Mouse (Mus musculus): Measurements from ENCODE around the gene Umad1. TPM values are rescaled to one million over a fixed set of nuclear protein-coding genes. Genes with fewer than 3 reads are reported as not detected.

Gene Umad1
- polyA plus RNA-seq, 2 experiments, result 10.7 to 16.6 TPM

DNA sequence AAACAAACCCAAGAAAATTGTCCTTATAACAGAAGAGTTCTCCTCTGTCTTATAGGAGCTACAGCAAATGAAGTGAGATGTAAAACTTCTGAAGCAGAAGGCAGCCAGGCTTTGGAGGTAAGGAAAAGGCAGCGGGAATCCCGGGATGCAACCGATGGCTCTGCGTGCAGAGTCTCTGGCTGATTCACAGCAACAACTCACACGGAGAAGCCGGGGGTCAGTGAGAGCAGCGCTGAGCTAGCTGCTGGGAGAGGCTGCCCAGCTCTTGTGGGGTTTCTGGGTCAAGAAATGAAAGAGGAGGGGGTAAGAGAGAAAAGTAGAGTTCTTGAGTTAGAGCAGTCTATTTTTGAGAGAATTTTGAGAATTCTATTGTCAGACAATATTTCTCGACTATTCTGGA is 114.8 kb downstream of the Umad1 start:
- no peaks in the 10 kb centered on the region for H3K9me3 ChIP-seq (ENCODE audit: control insufficient read depth, low read length)
- no peak overlapping the region for H3K27ac ChIP-seq (replicated peaks; ENCODE audit: low read depth, low read length)
- no peak overlapping the region for H3K4me2 ChIP-seq (replicated peaks; ENCODE audit: low read depth, low read length, severe bottlenecking)
- no peaks in the 10 kb centered on the region for H3K27me3 ChIP-seq (ENCODE audit: control insufficient read depth, insufficient read depth, low read length)
- H3K9ac ChIP-seq (ENCODE audit: low read depth, low read length, severe bottlenecking), result no peak overlapping the region
- ATAC-seq (ENCODE audit: low FRiP score, low read depth), result no peak
- H3K4me1 ChIP-seq (ENCODE audit: control insufficient read depth, insufficient read depth, low read length), result no peaks in the 10 kb centered on the region
- 62% methylated on average over 8 of the region's 8 CpGs for WGBS
- H3K4me3 ChIP-seq (replicated peaks; ENCODE audit: low read length), result no peak overlapping the region
- H3K36me3 ChIP-seq (ENCODE audit: control insufficient read depth, insufficient read depth, low read length), result no peaks in the 10 kb centered on the region
- DNase-seq (ENCODE audit: low spot score), result no peak
- TF ChIP-seq POLR2A (IDR thresholded peaks at IDR 0.05; ENCODE audit: borderline replicate concordance, extremely low read depth, insufficient read depth, insufficient read length), result no peak

DNA sequence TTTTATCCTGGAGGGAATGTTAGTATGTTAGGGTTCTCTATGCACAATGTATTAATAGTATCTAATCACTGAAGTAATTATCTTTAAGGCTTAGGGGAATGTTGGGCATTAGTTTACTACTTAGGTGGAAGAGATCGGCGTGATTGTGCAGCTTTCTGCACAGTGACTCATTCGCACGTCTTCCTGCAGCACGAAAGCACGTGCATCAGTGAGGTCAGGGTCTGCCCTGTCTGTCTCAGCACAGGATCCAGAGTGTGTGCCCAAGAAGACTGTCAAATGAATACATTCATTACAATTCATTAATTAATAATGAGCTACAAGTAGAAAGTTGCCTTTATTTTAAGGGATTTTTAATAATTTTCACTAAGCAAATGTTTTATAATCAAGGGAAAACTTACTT is 115.2 kb downstream of the Umad1 start:
- Histone ChIP-seq H3K4me1 (ENCODE audit: control insufficient read depth, insufficient read depth, low read length) (no peaks in the 10 kb centered on the region), H3K36me3 (ENCODE audit: control insufficient read depth, insufficient read depth, low read length) (no peaks in the 10 kb centered on the region), H3K9me3 (ENCODE audit: control insufficient read depth, low read length) (no peaks in the 10 kb centered on the region), H3K9ac (ENCODE audit: low read depth, low read length, severe bottlenecking) (no peak overlapping the region), H3K4me2 (replicated peaks; ENCODE audit: low read depth, low read length, severe bottlenecking) (no peak overlapping the region), H3K4me3 (replicated peaks; ENCODE audit: low read length) (no peak overlapping the region), H3K27ac (replicated peaks; ENCODE audit: low read depth, low read length) (no peak overlapping the region), H3K27me3 (ENCODE audit: control insufficient read depth, insufficient read depth, low read length) (no peaks in the 10 kb centered on the region)
- ATAC-seq (ENCODE audit: low FRiP score, low read depth) (no peak), DNase-seq (ENCODE audit: low spot score) (no peak)
- TF ChIP-seq POLR2A (IDR thresholded peaks at IDR 0.05; ENCODE audit: borderline replicate concordance, extremely low read depth, insufficient read depth, insufficient read length), result no peak
- WGBS, result 80% methylated on average over 6 of the region's 6 CpGs

GRCm38 (mm10) chr6:8374712-8375111 is 115.6 kb downstream of the Umad1 start:
- no peaks in the 10 kb centered on the region for H3K9me3 ChIP-seq (ENCODE audit: control insufficient read depth, low read length)
- no peak overlapping the region for H3K27ac ChIP-seq (replicated peaks; ENCODE audit: low read depth, low read length)
- no peak overlapping the region for H3K9ac ChIP-seq (ENCODE audit: low read depth, low read length, severe bottlenecking)
- 88% methylated on average over 4 of the region's 4 CpGs for WGBS
- H3K4me2 ChIP-seq (replicated peaks; ENCODE audit: low read depth, low read length, severe bottlenecking), result no peak overlapping the region
- no peaks in the 10 kb centered on the region for H3K4me1 ChIP-seq (ENCODE audit: control insufficient read depth, insufficient read depth, low read length)
- ATAC-seq (ENCODE audit: low FRiP score, low read depth) (no peak), DNase-seq (ENCODE audit: low spot score) (no peak)
- H3K27me3 ChIP-seq (ENCODE audit: control insufficient read depth, insufficient read depth, low read length), result no peaks in the 10 kb centered on the region
- H3K4me3 ChIP-seq (replicated peaks; ENCODE audit: low read length), result no peak overlapping the region
- TF ChIP-seq POLR2A (IDR thresholded peaks at IDR 0.05; ENCODE audit: borderline replicate concordance, extremely low read depth, insufficient read depth, insufficient read length), result no peak
- no peaks in the 10 kb centered on the region for H3K36me3 ChIP-seq (ENCODE audit: control insufficient read depth, insufficient read depth, low read length)

GRCm38 (mm10) chr6:8376351-8376750 is 117.3 kb downstream of the Umad1 start:
- H3K4me3 ChIP-seq (replicated peaks; ENCODE audit: low read length), result no peak overlapping the region
- H3K9me3 ChIP-seq (ENCODE audit: control insufficient read depth, low read length), result no peaks in the 10 kb centered on the region
- no peak overlapping the region for H3K27ac ChIP-seq (replicated peaks; ENCODE audit: low read depth, low read length)
- H3K36me3 ChIP-seq (ENCODE audit: control insufficient read depth, insufficient read depth, low read length), result no peaks in the 10 kb centered on the region
- H3K9ac ChIP-seq (ENCODE audit: low read depth, low read length, severe bottlenecking), result no peak overlapping the region
- 97% methylated on average over 5 of the region's 5 CpGs for WGBS
- H3K4me1 ChIP-seq (ENCODE audit: control insufficient read depth, insufficient read depth, low read length), result no peaks in the 10 kb centered on the region
- ATAC-seq (ENCODE audit: low FRiP score, low read depth), result no peak
- no peak for TF ChIP-seq POLR2A (IDR thresholded peaks at IDR 0.05; ENCODE audit: borderline replicate concordance, extremely low read depth, insufficient read depth, insufficient read length)
- no peaks in the 10 kb centered on the region for H3K27me3 ChIP-seq (ENCODE audit: control insufficient read depth, insufficient read depth, low read length)
- DNase-seq (ENCODE audit: low spot score), result no peak
- H3K4me2 ChIP-seq (replicated peaks; ENCODE audit: low read depth, low read length, severe bottlenecking), result no peak overlapping the region

DNA sequence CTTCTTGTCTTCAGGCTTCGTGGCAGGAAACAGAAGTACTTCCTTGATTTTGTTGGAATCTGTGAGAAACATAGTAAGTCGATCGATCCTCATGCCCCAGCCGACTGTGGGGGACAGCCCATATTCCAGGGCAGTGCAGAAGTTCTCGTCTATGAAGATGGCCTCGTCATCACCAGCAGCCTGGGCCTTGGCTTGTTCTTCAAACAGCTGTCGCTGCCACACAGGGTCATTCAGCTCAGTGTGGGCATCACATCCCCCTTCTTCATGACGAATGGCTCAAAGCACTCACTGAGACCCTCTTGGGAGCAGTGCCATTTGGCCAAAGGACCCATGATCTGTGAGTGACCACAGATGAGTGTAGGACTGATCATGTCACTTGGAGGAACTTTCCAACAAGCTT is 118.6 kb downstream of the Umad1 start:
- Histone ChIP-seq H3K27me3 (ENCODE audit: control insufficient read depth, insufficient read depth, low read length) (no peaks in the 10 kb centered on the region), H3K9me3 (ENCODE audit: control insufficient read depth, low read length) (no peaks in the 10 kb centered on the region), H3K4me1 (ENCODE audit: control insufficient read depth, insufficient read depth, low read length) (no peaks in the 10 kb centered on the region), H3K36me3 (ENCODE audit: control insufficient read depth, insufficient read depth, low read length) (no peaks in the 10 kb centered on the region), H3K4me2 (replicated peaks; ENCODE audit: low read depth, low read length, severe bottlenecking) (no peak overlapping the region), H3K9ac (ENCODE audit: low read depth, low read length, severe bottlenecking) (no peak overlapping the region), H3K4me3 (replicated peaks; ENCODE audit: low read length) (no peak overlapping the region), H3K27ac (replicated peaks; ENCODE audit: low read depth, low read length) (no peak overlapping the region)
- WGBS, result 88% methylated on average over 8 of the region's 8 CpGs
- ATAC-seq (ENCODE audit: low FRiP score, low read depth) (no peak), DNase-seq (ENCODE audit: low spot score) (no peak)
- no peak for TF ChIP-seq POLR2A (IDR thresholded peaks at IDR 0.05; ENCODE audit: borderline replicate concordance, extremely low read depth, insufficient read depth, insufficient read length)

DNA sequence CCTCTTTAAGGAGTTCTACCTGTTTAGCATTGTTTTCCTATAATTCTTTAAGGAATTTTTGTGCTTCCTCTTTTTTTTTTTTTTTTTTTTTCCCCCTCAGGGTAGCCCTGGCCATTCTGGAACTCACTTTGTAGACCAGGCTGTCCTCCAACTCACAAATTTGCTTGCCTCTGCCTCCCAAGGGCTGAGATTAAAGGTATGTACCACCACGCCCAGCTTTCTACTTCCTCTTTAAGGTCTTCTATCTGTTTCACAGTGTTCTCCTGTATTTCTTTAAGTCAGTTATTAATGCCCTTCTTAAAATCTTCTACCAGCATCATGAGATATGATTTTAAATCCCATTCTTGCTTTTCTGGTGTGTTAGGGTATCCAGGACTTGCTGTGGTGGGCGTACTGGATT is 130.2 kb downstream of the Umad1 start:
- Histone ChIP-seq H3K4me2 (replicated peaks; ENCODE audit: low read depth, low read length, severe bottlenecking) (no peak overlapping the region), H3K36me3 (ENCODE audit: control insufficient read depth, insufficient read depth, low read length) (no peaks in the 10 kb centered on the region), H3K4me3 (replicated peaks; ENCODE audit: low read length) (no peak overlapping the region), H3K27ac (replicated peaks; ENCODE audit: low read depth, low read length) (no peak overlapping the region), H3K9me3 (ENCODE audit: control insufficient read depth, low read length) (no peaks in the 10 kb centered on the region), H3K4me1 (ENCODE audit: control insufficient read depth, insufficient read depth, low read length) (no peaks in the 10 kb centered on the region), H3K9ac (ENCODE audit: low read depth, low read length, severe bottlenecking) (no peak overlapping the region), H3K27me3 (ENCODE audit: control insufficient read depth, insufficient read depth, low read length) (no peaks in the 10 kb centered on the region)
- no peak for ATAC-seq (ENCODE audit: low FRiP score, low read depth)
- DNase-seq (ENCODE audit: low spot score), result no peak
- 97% methylated on average over 2 of the region's 2 CpGs for WGBS
- no peak for TF ChIP-seq POLR2A (IDR thresholded peaks at IDR 0.05; ENCODE audit: borderline replicate concordance, extremely low read depth, insufficient read depth, insufficient read length)
